Mouse (Mus musculus) liver, embryonic 14.5 days (tissue): ENCODE measurements around the gene Senp2.

Experiments
- CTCF ChIP-seq: IDR thresholded peaks from 2 replicates; pipeline ENCODE4 v1.5.1; 2016; ENCODE audit warnings: antibody characterized with exemption, low read depth, control low read depth
- EP300 ChIP-seq: IDR thresholded peaks from 2 replicates; pipeline ENCODE4 v1.6.1; 2016; ENCODE audit warnings: antibody characterized with exemption, low read depth

DNA sequence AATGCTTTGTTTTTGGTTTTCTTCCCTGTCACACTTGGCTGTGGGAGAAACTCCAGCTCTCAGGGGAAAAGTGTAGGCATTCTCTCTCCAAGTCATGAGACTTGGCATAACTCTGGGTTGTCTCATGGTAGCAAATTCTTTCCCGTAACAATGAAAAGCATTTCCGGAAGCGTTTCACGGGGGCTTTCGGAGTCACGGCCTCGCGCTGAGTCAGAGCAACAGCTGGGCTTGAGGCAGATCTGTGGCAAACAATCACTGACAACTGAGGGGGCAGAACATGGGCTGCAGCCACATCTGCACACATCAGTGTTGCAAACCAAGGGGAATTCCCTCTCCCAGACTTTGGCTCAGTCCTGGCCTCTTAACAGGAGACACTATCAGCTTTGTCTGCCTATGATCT is 58.1 kb downstream of the Senp2 start:
- no peak for TF ChIP-seq CTCF
- TF ChIP-seq EP300, result no peak
